Mouse (Mus musculus) stomach, embryonic 16.5 days (tissue): ENCODE data around the gene Cwc22. TPM values are rescaled to one million over a fixed set of nuclear protein-coding genes. Genes with fewer than 3 reads are reported as not detected.
A peak's percentile ranks its signal among the peaks of the same experiment; 100 is the strongest.

Source experiments
- ATAC-seq: fragments of 200-750 bp; cut with Nextera tagmentation; 2 replicates; pipeline ENCODE4 v1.8.0; 2017; ENCODE audit warnings: moderate number of reproducible peaks, moderate TSS enrichment; ENCODE audit not compliant: insufficient read depth, low FRiP score
- H3K27ac ChIP-seq: fragments of 300-500 bp; sonication (generic); 2 replicates; pipeline ENCODE4 v1.5.1; 2014; ENCODE audit warnings: low read length
- H3K27me3 ChIP-seq: fragments of 300-500 bp; sonication (generic); 2 replicates; pipeline ENCODE4 v1.6.1; 2014; ENCODE audit warnings: low read length, control low read depth, mixed read lengths; ENCODE audit not compliant: control insufficient read depth, insufficient read depth
- H3K36me3 ChIP-seq: fragments of 300-500 bp; sonication (generic); 2 replicates; pipeline ENCODE4 v1.6.1; 2014; ENCODE audit warnings: low read length; ENCODE audit not compliant: control insufficient read depth, insufficient read depth
- H3K4me1 ChIP-seq: fragments of 300-500 bp; sonication (generic); 2 replicates; pipeline ENCODE4 v1.6.1; 2014; ENCODE audit warnings: low read length, control low read depth, mixed read lengths; ENCODE audit not compliant: control insufficient read depth, insufficient read depth
- H3K4me2 ChIP-seq: fragments of 300-500 bp; sonication (generic); 2 replicates; pipeline ENCODE4 v1.6.1; 2014; ENCODE audit warnings: low read depth, low read length, mixed read lengths
- H3K4me3 ChIP-seq: fragments of 300-500 bp; sonication (generic); replicated peaks from 2 replicates; pipeline ENCODE4 v1.5.1; 2014; ENCODE audit warnings: mild to moderate bottlenecking, low read length
- H3K9ac ChIP-seq: fragments of 300-500 bp; sonication (generic); 2 replicates; pipeline ENCODE4 v1.6.1; 2014; ENCODE audit warnings: low read length
- H3K9me3 ChIP-seq: fragments of 300-500 bp; sonication (generic); replicated peaks from 2 replicates; pipeline ENCODE4 v1.6.1; 2016; ENCODE audit warnings: low read length, control low read depth; ENCODE audit not compliant: control insufficient read depth
- WGBS: fragments of 180-500 bp; shearing (Covaris S2); extraction: QIAGEN DNeasy Blood & Tissue Kit; methylation state at CpG from one replicate; pipeline ENCODE4 v1.1.7; 2014; 5-methylcytosine and 5-hydroxymethylcytosine counted together
- polyA plus RNA-seq: library from polyadenylated mRNA; unstranded; fragments of >200 nt; fragmentation: Nextera tagmentation; extraction: Ambion mirVana; gene quantifications from 2 replicates; pipeline ENCODE4 v1.2.1, GENCODE M21; 2015

Cwc22 gene
- polyA plus RNA-seq, 1 experiment from 2014 or later = 27.4 TPM

GRCm38 (mm10) chr2:77959341-77959740 is 13.2 kb upstream of the Cwc22 start:
- Histone ChIP-seq H3K27me3 (no peaks in the 10 kb centered on the region), H3K9ac (no peak overlapping the region), H3K4me2 (no peak overlapping the region), H3K4me1 (no peaks in the 10 kb centered on the region), H3K9me3 (no peaks in the 10 kb centered on the region), H3K36me3 (no peaks in the 10 kb centered on the region), H3K27ac (no peak overlapping the region), H3K4me3 (no peak overlapping the region)
- 79% methylated on average over 1 of the region's 1 CpGs for WGBS
- no peak for ATAC-seq

GRCm38 (mm10) chr2:77951415-77951913 is 5.3 kb upstream of the Cwc22 start:
- Histone ChIP-seq H3K27ac (no peak overlapping the region), H3K4me2 (no peak overlapping the region), H3K9me3 (no peaks in the 10 kb centered on the region), H3K27me3 (no peaks in the 10 kb centered on the region), H3K36me3 (no peaks in the 10 kb centered on the region), H3K9ac (no peak overlapping the region), H3K4me3 (no peak overlapping the region), H3K4me1 (no peaks in the 10 kb centered on the region)
- WGBS = 90% methylated on average over 6 of the region's 6 CpGs
- no peak for ATAC-seq

- no peak overlapping the region for H3K4me3 ChIP-seq
- H3K36me3 ChIP-seq = no peaks in the 10 kb centered on the region
- H3K27ac ChIP-seq = no peak overlapping the region
- ATAC-seq = no peak
- no peak overlapping the region for H3K4me2 ChIP-seq
- WGBS = 59% methylated on average over 1 of the region's 1 CpGs
- H3K9me3 ChIP-seq = no peaks in the 10 kb centered on the region
- H3K27me3 ChIP-seq = no peaks in the 10 kb centered on the region
- no peak overlapping the region for H3K9ac ChIP-seq
- peaks cover 1% of the 10 kb centered on the region; the same call in 1 of the 2 replicates for H3K4me1 ChIP-seq
These were observed 3.9 kb upstream of the Cwc22 start for GRCm38 (mm10) chr2:77950111-77950510.

- no peak overlapping the region for H3K9ac ChIP-seq
- no peak for ATAC-seq
- H3K9me3 ChIP-seq = no peaks in the 10 kb centered on the region
- no peaks in the 10 kb centered on the region for H3K27me3 ChIP-seq
- no peak overlapping the region for H3K4me3 ChIP-seq
- H3K4me2 ChIP-seq = no peak overlapping the region
- 88% methylated on average over 1 of the region's 1 CpGs for WGBS
- H3K36me3 ChIP-seq = no peaks in the 10 kb centered on the region
- H3K27ac ChIP-seq = no peak overlapping the region
- peaks cover 4% of the 10 kb centered on the region; the same call in 1 of the 2 replicates for H3K4me1 ChIP-seq
These were observed 3.3 kb upstream of the Cwc22 start for GRCm38 (mm10) chr2:77949521-77949920.

GRCm38 (mm10) chr2:77948921-77949320 is 2.7 kb upstream of the Cwc22 start:
- Histone ChIP-seq H3K9me3 (no peaks in the 10 kb centered on the region), H3K4me2 (no peak overlapping the region), H3K27ac (no peak overlapping the region), H3K36me3 (no peaks in the 10 kb centered on the region), H3K9ac (no peak overlapping the region), H3K4me3 (no peak overlapping the region), H3K27me3 (no peaks in the 10 kb centered on the region), H3K4me1 (peaks cover 4% of the 10 kb centered on the region; the same call in 1 of the 2 replicates)
- ATAC-seq = no peak
- WGBS = 96% methylated on average over 2 of the region's 2 CpGs

- ATAC-seq = no peak
These were observed 2.0 kb upstream of the Cwc22 start for GRCm38 (mm10) chr2:77948126-77948525.

GRCm38 (mm10) chr2:77947161-77947870 is 1.1 kb upstream of the Cwc22 start:
- no peak for ATAC-seq
- Histone ChIP-seq H3K4me1 (peaks cover 4% of the 10 kb centered on the region; the same call in 1 of the 2 replicates), H3K4me3 (no peak overlapping the region), H3K36me3 (no peaks in the 10 kb centered on the region), H3K9ac (no peak overlapping the region), H3K27ac (no peak overlapping the region), H3K4me2 (no peak overlapping the region), H3K27me3 (no peaks in the 10 kb centered on the region), H3K9me3 (no peaks in the 10 kb centered on the region)
- WGBS = 77% methylated on average over 3 of the region's 3 CpGs

More at GRCm38 (mm10) chr2:77948126-77948525, 2.0 kb upstream of the Cwc22 start:
- no peak overlapping the region for H3K4me2 ChIP-seq
- no peaks in the 10 kb centered on the region for H3K36me3 ChIP-seq
- no peaks in the 10 kb centered on the region for H3K27me3 ChIP-seq
- H3K4me3 ChIP-seq = no peak overlapping the region
- peaks cover 4% of the 10 kb centered on the region; the same call in 1 of the 2 replicates for H3K4me1 ChIP-seq
- H3K27ac ChIP-seq = no peak overlapping the region
- H3K9ac ChIP-seq = no peak overlapping the region
- 86% methylated on average over 1 of the region's 1 CpGs for WGBS
- H3K9me3 ChIP-seq = no peaks in the 10 kb centered on the region

- ATAC-seq = no peak
- 40% methylated on average over 8 of the region's 8 CpGs for WGBS
- H3K27me3 ChIP-seq = no peaks in the 10 kb centered on the region
- no peaks in the 10 kb centered on the region for H3K9me3 ChIP-seq
- H3K27ac ChIP-seq = no peak overlapping the region
- peaks cover 4% of the 10 kb centered on the region; the same call in 1 of the 2 replicates for H3K4me1 ChIP-seq
- H3K4me2 ChIP-seq = peak overlapping the region; percentile 73
- peak overlapping the region; percentile 87 for H3K9ac ChIP-seq
- peak overlapping the region; percentile 73 for H3K4me3 ChIP-seq
- no peaks in the 10 kb centered on the region for H3K36me3 ChIP-seq
These were observed 1.1 kb downstream of the Cwc22 start for GRCm38 (mm10) chr2:77944860-77945595.

- no peak for ATAC-seq
- no peaks in the 10 kb centered on the region for H3K36me3 ChIP-seq
- 94% methylated on average over 5 of the region's 5 CpGs for WGBS
These were observed 1.9 kb downstream of the Cwc22 start for GRCm38 (mm10) chr2:77944281-77944680.

More at GRCm38 (mm10) chr2:77944281-77944680, 1.9 kb downstream of the Cwc22 start:
- no peaks in the 10 kb centered on the region for H3K27me3 ChIP-seq
- H3K4me2 ChIP-seq = no peak overlapping the region
- H3K4me1 ChIP-seq = peaks cover 4% of the 10 kb centered on the region; the same call in 1 of the 2 replicates
- no peak overlapping the region for H3K4me3 ChIP-seq
- no peak overlapping the region for H3K9ac ChIP-seq
- no peak overlapping the region for H3K27ac ChIP-seq
- no peaks in the 10 kb centered on the region for H3K9me3 ChIP-seq
